Mouse (Mus musculus) testis, adult 2 months (tissue): ENCODE data around the gene Acsm3.

Experiments
- CTCF ChIP-seq: fragments of 200-500 bp; IDR thresholded peaks from 2 replicates; pipeline ENCODE4 v1.5.1; 2012; ENCODE audit warnings: low read depth, mild to moderate bottlenecking, inconsistent platforms, low read length, moderate library complexity; ENCODE audit not compliant: control insufficient read depth, insufficient read depth, insufficient replicate concordance
- POLR2A ChIP-seq: fragments of 200-500 bp; IDR thresholded peaks from 2 replicates; pipeline ENCODE4 v1.6.1; 2012; ENCODE audit warnings: low read depth, mild to moderate bottlenecking, inconsistent platforms, low read length, moderate library complexity; ENCODE audit not compliant: control insufficient read depth

DNA sequence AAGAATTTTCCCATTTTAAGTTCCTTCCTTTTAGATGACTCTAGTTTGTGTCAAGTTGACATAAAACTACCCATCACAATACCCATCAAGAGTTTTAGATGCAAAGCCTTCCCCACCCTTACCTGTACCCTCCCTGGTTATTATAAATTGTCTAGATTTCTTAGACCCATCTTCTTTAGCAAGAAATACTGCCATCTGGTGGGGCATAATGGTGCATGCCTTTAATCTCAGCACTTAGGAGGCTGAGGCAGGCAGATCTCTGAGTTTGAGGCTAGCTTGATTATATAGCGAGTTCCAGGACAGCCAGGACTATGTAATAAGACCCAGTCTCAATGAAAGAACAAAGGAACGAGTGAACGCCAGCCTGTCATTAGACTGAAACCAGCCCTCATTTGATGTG lies 39.8 kb downstream of the Acsm3 start:
- TF ChIP-seq POLR2A (no peak), CTCF (no peak)
